Mouse (Mus musculus) neural tube, embryonic 11.5 days (tissue): ENCODE data around the gene Arl6ip5. TPM values are rescaled to one million over a fixed set of nuclear protein-coding genes. Genes with fewer than 3 reads are reported as not detected.

Source experiments
- ATAC-seq: fragments of 200-750 bp; cut with Nextera tagmentation; 2 replicates; pipeline ENCODE4 v1.8.0; 2017; ENCODE audit warnings: moderate number of reproducible peaks, mild to moderate bottlenecking, moderate TSS enrichment, moderate library complexity; ENCODE audit not compliant: insufficient read depth, low FRiP score, low TSS enrichment
- DNase-seq: peaks from one replicate; pipeline ENCODE4 v3.0.0-alpha.2; 2015; ENCODE audit warnings: low spot score
- H3K27ac ChIP-seq: fragments of 300-500 bp; sonication (generic); 2 replicates; pipeline ENCODE4 v1.5.1; 2014; ENCODE audit warnings: low read depth, mild to moderate bottlenecking, low read length
- H3K27me3 ChIP-seq: fragments of 300-500 bp; sonication (generic); 2 replicates; pipeline ENCODE4 v1.6.1; 2014; ENCODE audit warnings: mild to moderate bottlenecking, low read length, mixed read lengths; ENCODE audit not compliant: control insufficient read depth, insufficient read depth
- H3K36me3 ChIP-seq: fragments of 300-500 bp; sonication (generic); 2 replicates; pipeline ENCODE4 v1.6.1; 2014; ENCODE audit warnings: mild to moderate bottlenecking, low read length, moderate library complexity, mixed read lengths; ENCODE audit not compliant: control insufficient read depth, insufficient read depth
- H3K4me1 ChIP-seq: fragments of 300-500 bp; sonication (generic); 2 replicates; pipeline ENCODE4 v1.6.1; 2014; ENCODE audit warnings: low read length, mixed read lengths; ENCODE audit not compliant: control insufficient read depth, insufficient read depth
- H3K4me2 ChIP-seq: fragments of 300-500 bp; sonication (generic); 2 replicates; pipeline ENCODE4 v1.6.1; 2014; ENCODE audit warnings: low read depth, mild to moderate bottlenecking, moderate library complexity
- H3K4me3 ChIP-seq: fragments of 300-500 bp; sonication (generic); 2 replicates; pipeline ENCODE4 v1.5.1; 2014; ENCODE audit warnings: low read depth, low read length
- H3K9ac ChIP-seq: fragments of 300-500 bp; sonication (generic); 2 replicates; pipeline ENCODE4 v1.6.1; 2014; ENCODE audit warnings: mild to moderate bottlenecking, low read length
- H3K9me3 ChIP-seq: fragments of 300-500 bp; sonication (generic); 2 replicates; pipeline ENCODE4 v1.6.1; 2016; ENCODE audit warnings: low read length; ENCODE audit not compliant: control insufficient read depth
- WGBS: fragments of 180-500 bp; shearing (Covaris S2); extraction: QIAGEN DNeasy Blood & Tissue Kit; methylation state at CpG from one replicate; pipeline ENCODE4 v1.1.7; 2014; 5-methylcytosine and 5-hydroxymethylcytosine counted together
- polyA plus RNA-seq: library from polyadenylated mRNA; unstranded; fragments of >200 nt; fragmentation: Nextera tagmentation; extraction: Ambion mirVana; gene quantifications from 2 replicates; pipeline ENCODE4 v1.2.1, GENCODE M21; 2014

Arl6ip5 gene
- polyA plus RNA-seq, 1 experiment from 2014 or later = 54.0 TPM

GRCm38 (mm10) chr6:97205439-97205885 lies 5.0 kb upstream of the Arl6ip5 start, which contains the start of gene Uba3:
Uba3 (minus strand) TSS chr6:97205647.
- H3K27ac ChIP-seq = peak within 1 kb of the TSS; percentile 69
- 0% methylated on average over 38 of the region's 38 CpGs for WGBS

GRCm38 (mm10) chr6:97207085-97207484 lies 3.4 kb upstream of the Arl6ip5 start:
- no peaks in the 10 kb centered on the region for H3K9me3 ChIP-seq
- no peak overlapping the region for H3K27ac ChIP-seq
- ATAC-seq (no peak), DNase-seq (no peak)
- no peak overlapping the region for H3K4me3 ChIP-seq
- no peak overlapping the region for H3K4me2 ChIP-seq
- H3K9ac ChIP-seq = no peak overlapping the region
- H3K4me1 ChIP-seq = peaks cover 16% of the 10 kb centered on the region; the same call in 1 of the 2 replicates
- WGBS = 82% methylated on average over 4 of the region's 4 CpGs
- H3K27me3 ChIP-seq = no peaks in the 10 kb centered on the region
- no peaks in the 10 kb centered on the region for H3K36me3 ChIP-seq

More at GRCm38 (mm10) chr6:97205439-97205885, 5.0 kb upstream of the Arl6ip5 start, which contains the start of gene Uba3:
- Histone ChIP-seq H3K4me2 (peak within 1 kb of the TSS; percentile 66), H3K36me3 (no peaks in the 10 kb centered on the region), H3K4me1 (peaks cover 6% of the 10 kb centered on the region; the same call in 1 of the 2 replicates), H3K4me3 (peak within 1 kb of the TSS; percentile 82), H3K9me3 (no peaks in the 10 kb centered on the region), H3K9ac (peak within 1 kb of the TSS; percentile 93), H3K27me3 (no peaks in the 10 kb centered on the region)
- peak; percentile 95 for ATAC-seq
- peak; percentile 100 for DNase-seq

- Histone ChIP-seq H3K9me3 (no peaks in the 10 kb centered on the region), H3K27ac (no peak overlapping the region), H3K4me1 (peaks cover 17% of the 10 kb centered on the region; the same call in 1 of the 2 replicates), H3K4me3 (no peak overlapping the region), H3K4me2 (no peak overlapping the region), H3K36me3 (no peaks in the 10 kb centered on the region), H3K27me3 (no peaks in the 10 kb centered on the region), H3K9ac (no peak overlapping the region)
- DNase-seq (no peak), ATAC-seq (no peak)
- 49% methylated on average over 3 of the region's 3 CpGs for WGBS
Observed at GRCm38 (mm10) chr6:97208406-97208805, 2.1 kb upstream of the Arl6ip5 start.

DNA sequence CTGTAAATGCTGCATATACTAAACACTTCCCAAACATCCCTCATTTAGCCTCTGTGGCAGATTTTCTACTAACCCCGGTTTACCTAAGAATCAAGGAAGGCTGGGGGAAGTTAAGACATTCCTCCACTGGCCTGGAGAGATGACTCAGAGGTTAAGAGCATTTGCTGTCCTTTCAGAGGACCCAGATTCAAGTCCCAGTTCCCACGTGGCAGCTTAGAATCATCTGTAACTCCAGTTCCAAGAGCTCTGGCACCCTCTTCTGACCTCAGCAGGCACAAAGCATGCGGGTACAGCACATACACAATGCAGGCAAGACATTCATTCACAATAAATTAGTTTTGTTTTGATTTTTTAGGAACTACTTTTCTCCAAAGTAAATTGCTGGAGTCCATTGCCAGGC lies 1.3 kb upstream of the Arl6ip5 start:
- no peak overlapping the region for H3K4me3 ChIP-seq
- ATAC-seq = no peak

DNA sequence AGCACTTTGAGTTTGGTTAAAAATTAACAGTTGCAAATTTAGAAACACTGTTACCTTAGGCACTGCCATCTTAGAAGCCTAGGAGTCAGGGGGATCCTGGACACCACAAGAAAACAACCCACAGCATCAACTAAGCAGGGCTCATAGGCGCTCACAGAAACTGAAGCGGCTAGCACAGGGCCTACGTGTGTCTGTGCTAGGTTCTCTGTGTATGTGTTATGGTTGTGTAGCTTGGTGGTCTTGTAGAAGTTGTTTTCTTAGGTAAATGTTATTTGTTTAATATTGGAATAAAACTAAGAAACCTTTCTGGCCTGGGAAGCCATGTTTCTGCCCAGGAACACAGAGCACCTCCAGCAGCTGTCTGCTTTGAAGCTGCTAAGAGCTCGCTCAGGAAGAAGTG lies 738 bp upstream of the Arl6ip5 start:
- no peaks in the 10 kb centered on the region for H3K27me3 ChIP-seq
- 84% methylated on average over 4 of the region's 4 CpGs for WGBS
- no peak overlapping the region for H3K4me2 ChIP-seq
- no peak overlapping the region for H3K27ac ChIP-seq
- ATAC-seq (no peak), DNase-seq (no peak)
- H3K36me3 ChIP-seq = no peaks in the 10 kb centered on the region
- no peak overlapping the region for H3K9ac ChIP-seq
- peaks cover 11% of the 10 kb centered on the region; the same call in 1 of the 2 replicates for H3K4me1 ChIP-seq
- no peaks in the 10 kb centered on the region for H3K9me3 ChIP-seq
- H3K4me3 ChIP-seq = no peak overlapping the region

More for the DNA sequence above, 1.3 kb upstream of the Arl6ip5 start:
- peaks cover 16% of the 10 kb centered on the region; the same call in 1 of the 2 replicates for H3K4me1 ChIP-seq
- WGBS = 52% methylated on average over 3 of the region's 3 CpGs
- no peaks in the 10 kb centered on the region for H3K36me3 ChIP-seq
- H3K9me3 ChIP-seq = no peaks in the 10 kb centered on the region
- no peak for DNase-seq
- H3K27ac ChIP-seq = no peak overlapping the region
- no peaks in the 10 kb centered on the region for H3K27me3 ChIP-seq
- H3K4me2 ChIP-seq = no peak overlapping the region
- H3K9ac ChIP-seq = no peak overlapping the region

DNA sequence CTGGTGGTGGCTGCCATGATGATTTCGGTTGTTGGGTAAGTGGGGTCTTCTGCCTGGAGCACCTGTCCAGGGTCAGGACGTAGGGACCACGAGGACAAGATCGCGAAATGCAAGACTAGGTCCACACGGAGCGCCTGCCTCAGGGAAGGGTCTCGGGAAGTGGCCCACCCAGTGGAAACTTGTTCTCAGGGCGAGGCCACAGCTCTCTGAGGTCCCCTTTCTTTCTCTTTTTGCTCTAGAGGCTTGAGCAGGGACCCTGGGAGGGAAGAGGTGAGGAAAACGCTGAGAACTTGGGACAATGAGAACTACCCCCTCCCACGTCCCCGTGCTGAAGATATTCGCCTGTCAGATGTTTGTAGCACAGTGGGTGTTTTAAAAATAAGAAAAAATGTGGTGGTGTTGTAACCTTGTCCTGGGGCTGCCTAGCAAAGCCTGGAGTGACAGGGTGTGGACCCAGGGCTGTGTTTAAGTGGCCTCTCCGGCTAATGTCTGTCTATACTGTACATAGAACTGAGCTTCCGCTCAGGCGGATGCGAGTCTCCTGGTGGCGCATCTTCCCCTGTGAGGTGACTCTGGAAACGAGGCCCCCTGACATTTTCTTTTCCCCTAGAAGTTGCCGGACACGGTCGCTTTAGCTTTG lies 593 bp downstream of the Arl6ip5 start:
- no peak overlapping the region for H3K27ac ChIP-seq
- DNase-seq (peak; percentile 40), ATAC-seq (peak; percentile 60; the same call in 1 of the 2 replicates)

DNA sequence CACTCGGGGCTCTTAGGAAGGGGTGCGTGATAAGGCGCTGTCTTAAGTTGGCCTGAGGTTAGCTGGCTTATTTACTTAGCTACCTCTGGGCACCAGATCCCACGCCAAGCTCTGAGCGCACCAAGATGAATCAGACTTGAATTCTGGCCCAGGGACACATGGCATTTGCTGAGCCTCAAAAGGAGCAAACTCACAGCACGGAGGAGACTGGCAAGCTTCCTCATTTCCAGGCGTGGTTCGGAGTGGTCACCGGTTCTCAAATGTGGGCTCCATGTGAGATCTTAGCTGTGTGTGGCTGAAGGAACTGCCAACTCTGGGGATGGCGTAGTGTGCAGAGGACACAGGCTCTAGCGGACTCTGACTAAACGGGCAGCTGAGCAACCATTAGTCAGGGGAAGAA lies 1.5 kb downstream of the Arl6ip5 start:
- H3K9me3 ChIP-seq = no peaks in the 10 kb centered on the region
- H3K36me3 ChIP-seq = no peaks in the 10 kb centered on the region
- H3K9ac ChIP-seq = no peak overlapping the region
- DNase-seq (no peak), ATAC-seq (no peak)
- no peaks in the 10 kb centered on the region for H3K27me3 ChIP-seq
- peaks cover 11% of the 10 kb centered on the region; the same call in 1 of the 2 replicates for H3K4me1 ChIP-seq
- peak overlapping the region; percentile 59 for H3K4me2 ChIP-seq
- 82% methylated on average over 12 of the region's 12 CpGs for WGBS
- H3K4me3 ChIP-seq = 0 out of 2 replicates have a peak overlapping the region, but pooled peaks have one; percentile 7
- H3K27ac ChIP-seq = no peak overlapping the region

More for the DNA sequence above, 593 bp downstream of the Arl6ip5 start:
- no peaks in the 10 kb centered on the region for H3K27me3 ChIP-seq
- WGBS = 3% methylated on average over 22 of the region's 22 CpGs
- H3K4me2 ChIP-seq = peak overlapping the region; percentile 59
- peak overlapping the region; percentile 64 for H3K4me3 ChIP-seq
- no peaks in the 10 kb centered on the region for H3K36me3 ChIP-seq
- H3K4me1 ChIP-seq = peaks cover 11% of the 10 kb centered on the region; the same call in 1 of the 2 replicates
- H3K9me3 ChIP-seq = no peaks in the 10 kb centered on the region
- H3K9ac ChIP-seq = peak overlapping the region; percentile 77

DNA sequence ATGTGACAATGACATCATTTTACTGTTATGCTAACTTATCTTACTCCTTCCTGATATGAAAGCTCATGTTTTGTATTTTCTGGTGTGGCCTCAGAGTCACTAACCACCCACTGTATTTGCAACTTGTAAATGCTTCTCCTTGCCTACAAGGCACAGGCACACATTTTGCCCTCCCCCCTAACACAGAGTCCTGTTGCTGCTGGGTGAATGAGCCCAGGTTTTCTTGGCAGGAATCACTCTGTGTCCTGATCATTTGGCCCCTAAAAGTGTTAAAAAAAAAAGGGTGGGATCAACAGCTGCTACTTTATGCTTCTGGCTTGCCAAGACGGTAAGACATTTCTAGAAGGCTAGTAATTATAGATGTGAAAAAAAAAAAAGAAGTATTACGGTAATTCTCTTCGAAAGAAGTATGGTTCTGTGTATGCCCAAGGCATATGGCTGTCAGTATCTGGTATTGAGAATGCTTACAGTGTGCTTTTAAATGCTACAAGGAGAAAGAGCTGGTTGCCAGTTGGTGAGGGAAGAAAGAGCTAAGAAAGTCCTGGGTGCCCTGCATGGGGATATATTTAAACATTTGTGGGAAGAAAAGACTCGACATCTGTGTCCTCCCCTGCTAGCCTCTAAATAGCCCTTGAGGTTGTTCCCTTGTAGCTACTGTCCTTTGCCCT lies 5.8 kb downstream of the Arl6ip5 start:
- Histone ChIP-seq H3K27ac (no peak overlapping the region), H3K4me2 (no peak overlapping the region), H3K27me3 (no peaks in the 10 kb centered on the region), H3K4me1 (peaks cover 9% of the 10 kb centered on the region; the same call in 1 of the 2 replicates), H3K9ac (no peak overlapping the region), H3K9me3 (no peaks in the 10 kb centered on the region), H3K36me3 (no peaks in the 10 kb centered on the region), H3K4me3 (no peak overlapping the region)
- ATAC-seq (no peak), DNase-seq (no peak)
- 90% methylated on average over 4 of the region's 4 CpGs for WGBS
